Comparison of ENCODE assay signal across 18 mouse cellular contexts in the genomic region with DNA sequence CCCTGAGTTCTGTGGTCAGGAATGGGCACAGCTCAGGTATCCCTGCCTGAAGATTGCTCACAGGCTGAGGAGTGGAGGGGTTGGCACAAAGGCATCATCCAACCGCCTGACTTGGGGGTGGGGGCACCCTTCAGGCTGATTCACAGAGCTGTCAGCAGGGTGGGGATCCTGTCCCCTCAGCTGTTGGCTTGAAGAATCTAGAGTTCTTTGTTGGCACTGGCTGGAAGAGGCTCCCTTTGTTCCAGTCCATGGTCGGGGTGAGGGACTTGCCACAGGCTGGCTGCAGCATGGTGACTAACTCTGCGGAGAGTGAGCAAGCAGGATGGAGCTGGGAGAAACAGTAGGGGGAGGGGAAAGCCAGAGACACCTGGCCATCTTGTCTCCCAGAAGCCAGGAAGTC. TPM values are rescaled to one million over a fixed set of nuclear protein-coding genes. Genes with fewer than 3 reads are reported as not detected.
DNase-seq lines count a peak whose midpoint lies in the region; ATAC-seq and TF ChIP-seq lines count a peak whose summit lies in the region.
"Had no signal": no experiment of that assay in that cellular context is flagged by ENCODE, and none has a peak within 500 bp of the region (broad histone marks: within the 10 kb centered on the region; RNA-seq: fewer than 3 reads in every experiment).

No protein-coding gene starts in this region.

- peak overlapping the region; percentile 33 for H3K27ac ChIP-seq in forebrain, embryonic 12.5 days
- no peak overlapping the region for H3K27ac ChIP-seq in forebrain, embryonic 16.5 days (ENCODE audit: low read length)
- H3K27ac ChIP-seq in stomach, embryonic 15.5 days = no peak overlapping the region
- H3K27ac ChIP-seq in kidney, adult 2 months (ENCODE audit: insufficient read depth, low read depth, low read length) = no peak overlapping the region

- no peak for TF ChIP-seq CTCF in kidney, adult 2 months (conservative IDR thresholded peaks at IDR 0.05; ENCODE audit: insufficient read depth, insufficient read length, low read depth, low read length)

- no peak for TF ChIP-seq POLR2A in kidney, adult 2 months (IDR thresholded peaks at IDR 0.05; ENCODE audit: low read depth, low read length)

- no peak overlapping the region for H3K4me2 ChIP-seq in forebrain, embryonic 12.5 days
- no peak overlapping the region for H3K4me2 ChIP-seq in forebrain, embryonic 16.5 days (ENCODE audit: low read length)
- no peak overlapping the region for H3K4me2 ChIP-seq in stomach, embryonic 15.5 days
- H3K4me2 ChIP-seq: heart, embryonic 11.5 days; lung, embryonic 14.5 days had no signal

- H3K4me3 ChIP-seq in forebrain, embryonic 12.5 days (replicated peaks) = no peak overlapping the region
- no peak overlapping the region for H3K4me3 ChIP-seq in forebrain, embryonic 16.5 days (replicated peaks; ENCODE audit: low read length)
- no peak overlapping the region for H3K4me3 ChIP-seq in stomach, embryonic 15.5 days (replicated peaks)
- H3K4me3 ChIP-seq in kidney, adult 2 months (ENCODE audit: insufficient read depth, low read depth, low read length) = no peak overlapping the region

- ATAC-seq in forebrain, embryonic 12.5 days (ENCODE audit: low FRiP score) = peak; percentile 41; the same call in 1 of the 2 replicates
- ATAC-seq in forebrain, embryonic 16.5 days = no peak
- ATAC-seq in stomach, embryonic 15.5 days (ENCODE audit: insufficient read depth, low FRiP score, low read depth) = peak; percentile 29; the same call in 1 of the 2 replicates
- ATAC-seq: activated CD4-positive, CD25-positive, alpha-beta regulatory T cell, adult 4 months had no signal

- H3K27me3 ChIP-seq in forebrain, embryonic 12.5 days = no peaks in the 10 kb centered on the region
- no peaks in the 10 kb centered on the region for H3K27me3 ChIP-seq in forebrain, embryonic 16.5 days (replicated peaks; ENCODE audit: control insufficient read depth, insufficient read depth, low read length)
- H3K27me3 ChIP-seq in stomach, embryonic 15.5 days (replicated peaks) = no peaks in the 10 kb centered on the region
- no peaks in the 10 kb centered on the region for H3K27me3 ChIP-seq in kidney, adult 2 months (replicated peaks; ENCODE audit: control insufficient read depth, insufficient read depth, low read length)

- no peak overlapping the region for H3K9ac ChIP-seq in forebrain, embryonic 12.5 days
- H3K9ac ChIP-seq in forebrain, embryonic 16.5 days (replicated peaks; ENCODE audit: low read depth, low read length) = no peak overlapping the region; the same call in 1 of the 2 replicates
- H3K9ac ChIP-seq in stomach, embryonic 15.5 days = no peak overlapping the region
- H3K9ac ChIP-seq: lung, embryonic 14.5 days had no signal

- peak; percentile 45 for DNase-seq in retina, postnatal 1 day
- DNase-seq in retina, embryonic 14.5 days (ENCODE audit: low spot score) = no peak
- peak; percentile 38 for DNase-seq in fibroblast of lung, adult 2 months (ENCODE audit: low read depth)
- DNase-seq in kidney, adult 2 months = no peak
- no peak for DNase-seq in thymus, postnatal 4 days
- DNase-seq: cerebellum, adult 11-12 months; gastrocnemius, postnatal 36 days; heart, postnatal 36 days; kidney, adult 9 months; spleen, adult 18-20 months had no signal

- H3K9me3 ChIP-seq in forebrain, embryonic 12.5 days = no peaks in the 10 kb centered on the region
- H3K9me3 ChIP-seq in forebrain, embryonic 16.5 days (ENCODE audit: control insufficient read depth, low read length) = no peaks in the 10 kb centered on the region
- no peaks in the 10 kb centered on the region for H3K9me3 ChIP-seq in stomach, embryonic 15.5 days

- no peaks in the 10 kb centered on the region for H3K36me3 ChIP-seq in forebrain, embryonic 12.5 days (replicated peaks)
- no peaks in the 10 kb centered on the region for H3K36me3 ChIP-seq in forebrain, embryonic 16.5 days (ENCODE audit: control insufficient read depth, insufficient read depth)
- H3K36me3 ChIP-seq in stomach, embryonic 15.5 days = no peaks in the 10 kb centered on the region
- no peaks in the 10 kb centered on the region for H3K36me3 ChIP-seq in kidney, adult 2 months (ENCODE audit: control insufficient read depth, insufficient read depth, low read length)

- peaks cover 18% of the 10 kb centered on the region for H3K4me1 ChIP-seq in forebrain, embryonic 12.5 days
- peaks cover 7% of the 10 kb centered on the region for H3K4me1 ChIP-seq in forebrain, embryonic 16.5 days (replicated peaks; ENCODE audit: control insufficient read depth, insufficient read depth, low read length)
- peaks cover 4% of the 10 kb centered on the region; the same call in 1 of the 2 replicates for H3K4me1 ChIP-seq in stomach, embryonic 15.5 days
- no peaks in the 10 kb centered on the region for H3K4me1 ChIP-seq in kidney, adult 2 months (ENCODE audit: control insufficient read depth, insufficient read depth, low read length)

- WGBS in forebrain, embryonic 12.5 days = 37% methylated on average over 3 of the region's 3 CpGs
- WGBS in forebrain, embryonic 16.5 days = 30% methylated on average over 3 of the region's 3 CpGs
- WGBS in stomach, embryonic 15.5 days = 40% methylated on average over 3 of the region's 3 CpGs
- 54% methylated on average over 3 of the region's 3 CpGs for WGBS in kidney, adult 2 months

RNA-seq across cellular contexts. Expression of a gene that starts 11.1 kb away (rescaled TPM):
- 0.56 TPM in 1 of 2 replicates, not detected in the other for polyA plus RNA-seq in forebrain, embryonic 12.5 days (2016; fragmentation: Nextera tagmentation; extraction: Ambion mirVana)
- 0.45 and 0.67 TPM in 2 replicates for polyA plus RNA-seq in forebrain, embryonic 16.5 days (2015; fragmentation: Nextera tagmentation; extraction: Ambion mirVana)
- polyA plus RNA-seq in stomach, embryonic 15.5 days (2015; fragmentation: Nextera tagmentation; extraction: Ambion mirVana) = 0.14 TPM in 1 of 2 replicates, not detected in the other
- polyA plus RNA-seq in kidney, adult 2 months (2012; rRNA removed) = 0.05 and 0.33 TPM in 2 replicates
- polyA plus RNA-seq: activated CD4-positive, CD25-positive, alpha-beta regulatory T cell, adult 4 months; heart, embryonic 11.5 days; liver, adult 2 months; urinary bladder, adult 2 months had no signal

RNA-seq across cellular contexts. Expression of a gene that starts 39.5 kb away (rescaled TPM):
- polyA plus RNA-seq in forebrain, embryonic 12.5 days (2016; fragmentation: Nextera tagmentation; extraction: Ambion mirVana) = 25.5 and 28.7 TPM in 2 replicates
- 20.3 and 26.1 TPM in 2 replicates for polyA plus RNA-seq in forebrain, embryonic 16.5 days (2015; fragmentation: Nextera tagmentation; extraction: Ambion mirVana)
- polyA plus RNA-seq in stomach, embryonic 15.5 days (2015; fragmentation: Nextera tagmentation; extraction: Ambion mirVana) = 18.2 and 22.6 TPM in 2 replicates
- 128 and 172 TPM in 2 replicates for polyA plus RNA-seq in kidney, adult 2 months (2012; rRNA removed)

Comparison
In these comparisons a context has a peak if more than half of its experiments do, and no peak if none do; other contexts are left out.
1. DNase-seq: peak in retina, postnatal 1 day (single experiment) and fibroblast of lung, adult 2 months (single experiment); none in retina, embryonic 14.5 days (single experiment), kidney, adult 2 months (single experiment) and thymus, postnatal 4 days (single experiment).